Mouse (Mus musculus): ENCODE results near the gene Gm11099.

Gm11099 gene

GRCm38 (mm10) chr2:58859134-58859533 is at the start of gene Gm11099:
TSS of gene Gm11099 (plus strand) at chr2:58859434.
- TF ChIP-seq GATA4 (IDR thresholded peaks at IDR 0.05; ENCODE audit: insufficient replicate concordance, low read length), result no peak

- no peak for TF ChIP-seq GATA4 (IDR thresholded peaks at IDR 0.05; ENCODE audit: insufficient replicate concordance, low read length)
Observed at GRCm38 (mm10) chr2:58812941-58813340, 46.3 kb upstream of the Gm11099 start.

- TF ChIP-seq GATA4 (IDR thresholded peaks at IDR 0.05; ENCODE audit: insufficient replicate concordance, low read length), result no peak
Observed at GRCm38 (mm10) chr2:58828910-58829600, 30.2 kb upstream of the Gm11099 start.

- TF ChIP-seq GATA4 (IDR thresholded peaks at IDR 0.05; ENCODE audit: insufficient replicate concordance, low read length), result no peak
Observed at GRCm38 (mm10) chr2:58829981-58830742, 29.1 kb upstream of the Gm11099 start.

- TF ChIP-seq GATA4 (IDR thresholded peaks at IDR 0.05; ENCODE audit: insufficient replicate concordance, low read length), result no peak
Observed at GRCm38 (mm10) chr2:58832253-58832980, 26.8 kb upstream of the Gm11099 start.

- TF ChIP-seq GATA4 (IDR thresholded peaks at IDR 0.05; ENCODE audit: insufficient replicate concordance, low read length), result no peak
Observed at GRCm38 (mm10) chr2:58841021-58841420, 18.2 kb upstream of the Gm11099 start.

GRCm38 (mm10) chr2:58842443-58842842 is 16.8 kb upstream of the Gm11099 start:
- no peak for TF ChIP-seq GATA4 (IDR thresholded peaks at IDR 0.05; ENCODE audit: insufficient replicate concordance, low read length)

- TF ChIP-seq GATA4 (IDR thresholded peaks at IDR 0.05; ENCODE audit: insufficient replicate concordance, low read length), result no peak
Observed at GRCm38 (mm10) chr2:58844499-58844898, 14.7 kb upstream of the Gm11099 start.

GRCm38 (mm10) chr2:58879876-58880275 is 20.6 kb downstream of the Gm11099 start:
- no peak for TF ChIP-seq GATA4 (IDR thresholded peaks at IDR 0.05; ENCODE audit: insufficient replicate concordance, low read length)

- no peak for TF ChIP-seq GATA4 (IDR thresholded peaks at IDR 0.05; ENCODE audit: insufficient replicate concordance, low read length)
Observed at GRCm38 (mm10) chr2:58905057-58905456, 45.8 kb downstream of the Gm11099 start.

- no peak for TF ChIP-seq GATA4 (IDR thresholded peaks at IDR 0.05; ENCODE audit: insufficient replicate concordance, low read length)
Observed at GRCm38 (mm10) chr2:58906814-58907516, 47.7 kb downstream of the Gm11099 start.

- no peak for TF ChIP-seq GATA4 (IDR thresholded peaks at IDR 0.05; ENCODE audit: insufficient replicate concordance, low read length)
Observed at GRCm38 (mm10) chr2:58912339-58912738, 53.1 kb downstream of the Gm11099 start.

- TF ChIP-seq GATA4 (IDR thresholded peaks at IDR 0.05; ENCODE audit: insufficient replicate concordance, low read length), result no peak
Observed at GRCm38 (mm10) chr2:58918351-58918750, 59.1 kb downstream of the Gm11099 start.

GRCm38 (mm10) chr2:58925551-58925950 is 66.3 kb downstream of the Gm11099 start:
- TF ChIP-seq GATA4 (IDR thresholded peaks at IDR 0.05; ENCODE audit: insufficient replicate concordance, low read length), result no peak

GRCm38 (mm10) chr2:58941361-58941760 is 82.1 kb downstream of the Gm11099 start:
- TF ChIP-seq GATA4 (IDR thresholded peaks at IDR 0.05; ENCODE audit: insufficient replicate concordance, low read length), result no peak
